Mouse (Mus musculus) MEL (cell line): ENCODE measurements at regions not wholly inside any gene's neighbourhood (a gene's known extent, or its start where the extent isn't known, plus 50 kb on each side); places are given as distances from the start of the nearest gene placed in this dataset.
"Not testable (repeated sequence)": the region's sequence is repeated elsewhere in the genome, so short reads cannot be mapped to it uniquely, and the experiment has no call there.

Experiments
- DNase-seq: peaks from one replicate; pipeline ENCODE4 v3.0.0; 2011; ENCODE audit warnings: low read depth, low spot score
- H3K27ac ChIP-seq: 2 replicates; pipeline ENCODE4 v1.5.1; 2012; ENCODE audit warnings: low read depth, mild to moderate bottlenecking, control low read depth, low read length, moderate library complexity; ENCODE audit not compliant: control insufficient read depth
- H3K27me3 ChIP-seq, 2 experiments: fragments of 150-350 bp in 1 of 2; sonication (generic) in 1 of 2; 2 replicates each; pipeline ENCODE4 v1.6.1; 2012; ENCODE audit warnings: low read length in 2 of 2, mild to moderate bottlenecking in 2 of 2, improper control_type of control experiment in 1 of 2, moderate library complexity in 1 of 2; ENCODE audit not compliant: insufficient read depth in 2 of 2, control insufficient read depth in 1 of 2
- H3K36me3 ChIP-seq, 2 experiments: 2 replicates each; pipeline ENCODE4 v1.6.1; 2012 to 2014; ENCODE audit warnings: low read length in 2 of 2, improper control_type of control experiment in 1 of 2, inconsistent platforms in 1 of 2, mild to moderate bottlenecking in 1 of 2; ENCODE audit not compliant: insufficient read depth in 2 of 2, control insufficient read depth in 1 of 2
- H3K4me1 ChIP-seq, 2 experiments: fragments of 150-350 bp in 1 of 2; sonication (generic) in 1 of 2; 2 replicates each; pipeline ENCODE4 v1.6.1; 2012; ENCODE audit warnings: low read length in 2 of 2, improper control_type of control experiment in 1 of 2, mild to moderate bottlenecking in 1 of 2; ENCODE audit not compliant: insufficient read depth in 2 of 2, control insufficient read depth in 1 of 2
- H3K4me3 ChIP-seq, 2 experiments: fragments of 150-350 bp in 1 of 2; sonication (generic) in 1 of 2; 2 replicates each; pipeline ENCODE4 v1.5.1; 2012; ENCODE audit warnings: low read depth in 2 of 2, low read length in 2 of 2, mild to moderate bottlenecking in 2 of 2, moderate library complexity in 2 of 2, control low read depth in 1 of 2, improper control_type of control experiment in 1 of 2; ENCODE audit not compliant: control insufficient read depth in 1 of 2, insufficient read depth in 1 of 2
- H3K79me2 ChIP-seq: 2 replicates; pipeline ENCODE4 v1.6.1; 2012; ENCODE audit warnings: mild to moderate bottlenecking, low read length, moderate library complexity; ENCODE audit not compliant: control insufficient read depth, poor library complexity, insufficient read depth
- H3K9ac ChIP-seq: 2 replicates; pipeline ENCODE4 v1.6.1; 2012; ENCODE audit warnings: low read depth, mild to moderate bottlenecking, control low read depth, low read length, moderate library complexity; ENCODE audit not compliant: control insufficient read depth, poor library complexity, severe bottlenecking
- H3K9me3 ChIP-seq: fragments of 150-350 bp; sonication (generic); replicated peaks from 2 replicates; pipeline ENCODE4 v1.6.1; 2012; ENCODE audit warnings: mild to moderate bottlenecking, low read length, improper control_type of control experiment, moderate library complexity; ENCODE audit not compliant: insufficient read depth
- KAT2A ChIP-seq: conservative IDR thresholded peaks from 2 replicates; pipeline ENCODE4 v1.6.1; 2012; ENCODE audit warnings: low read depth, low read length, improper control_type of control experiment, inconsistent platforms
- NRF1 ChIP-seq: IDR thresholded peaks from 2 replicates; pipeline ENCODE4 v1.6.1; 2014; ENCODE audit warnings: low read depth, mild to moderate bottlenecking, inconsistent platforms, low read length, improper control_type of control experiment, moderate library complexity; ENCODE audit not compliant: poor library complexity, insufficient read depth, severe bottlenecking
- ZC3H11A ChIP-seq: IDR thresholded peaks from 2 replicates; pipeline ENCODE4 v1.6.1; 2012; ENCODE audit warnings: low read depth, mild to moderate bottlenecking, inconsistent platforms, low read length, improper control_type of control experiment

DNA sequence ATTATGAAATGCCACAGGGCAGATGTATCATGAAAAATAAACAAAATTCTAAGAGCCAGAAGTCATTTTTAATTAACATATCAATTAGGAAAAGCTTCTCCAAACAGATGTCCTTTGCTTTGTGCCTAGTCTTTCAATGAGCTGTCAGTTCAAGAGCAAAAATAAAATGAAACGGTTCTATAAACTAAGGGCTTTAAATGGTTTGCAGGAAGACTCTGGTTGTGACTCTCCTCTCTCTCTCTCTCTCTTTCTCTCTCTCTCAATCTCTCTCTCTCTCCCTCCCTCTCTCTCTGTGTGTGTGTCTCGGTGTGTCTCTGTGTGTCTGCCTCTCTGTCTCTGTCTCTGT is 808.9 kb upstream of the Gm12353 start:
- H3K36me3 ChIP-seq = no peaks in the 10 kb centered on the region
- H3K4me1 ChIP-seq = no peaks in the 10 kb centered on the region
- no peak overlapping the region for H3K27ac ChIP-seq
- no peak overlapping the region for H3K4me3 ChIP-seq
- TF ChIP-seq NRF1 (no peak), ZC3H11A (no peak), KAT2A (no peak)
- TF ChIP-seq, all 39 proteins: peak for 0
- Histone ChIP-seq H3K9me3 (no peaks in the 10 kb centered on the region), H3K79me2 (no peaks in the 10 kb centered on the region), H3K27me3 (no peaks in the 10 kb centered on the region), H3K9ac (no peak overlapping the region)
- no peak for DNase-seq

DNA sequence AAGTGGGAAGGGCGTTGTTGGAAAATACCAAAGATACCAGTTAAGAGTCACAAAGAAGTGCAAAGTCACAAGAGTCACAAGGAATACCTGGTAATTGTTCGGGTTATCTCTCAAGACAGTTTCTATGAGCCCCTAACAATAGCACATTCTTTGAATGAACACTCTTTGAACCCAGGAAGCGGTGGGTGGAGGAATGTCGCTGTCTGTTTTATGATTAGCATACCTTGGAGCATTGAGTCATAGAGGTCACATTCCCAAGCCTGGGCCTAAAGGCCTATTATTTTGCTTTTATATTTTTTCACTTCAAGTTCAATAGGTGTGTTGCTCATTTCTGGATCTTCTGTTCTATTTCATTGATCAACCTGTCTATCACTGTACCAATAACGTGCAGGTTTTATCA is 802.1 kb upstream of the Gm12353 start:
- H3K79me2 ChIP-seq, H3K4me3 ChIP-seq, H3K9me3 ChIP-seq, H3K4me1 ChIP-seq, H3K9ac ChIP-seq, DNase-seq, H3K36me3 ChIP-seq, H3K27ac ChIP-seq, H3K27me3 ChIP-seq: not testable (repeated sequence)
